Mouse (Mus musculus) midbrain, postnatal 0 days (tissue): ENCODE data around the gene Hsd17b14. TPM values are rescaled to one million over a fixed set of nuclear protein-coding genes. Genes with fewer than 3 reads are reported as not detected.

Source experiments
- ATAC-seq: fragments of 200-750 bp; cut with Nextera tagmentation; 2 replicates; pipeline ENCODE4 v1.8.0; 2017; ENCODE audit warnings: moderate number of reproducible peaks, mild to moderate bottlenecking, moderate TSS enrichment, moderate library complexity; ENCODE audit not compliant: low FRiP score
- DNase-seq: peaks from one replicate; pipeline ENCODE4 v3.0.0-alpha.2; 2015; ENCODE audit warnings: low spot score
- H3K27ac ChIP-seq: fragments of 300-500 bp; sonication (generic); 2 replicates; pipeline ENCODE4 v1.5.1; 2014; ENCODE audit warnings: low read depth, mild to moderate bottlenecking, low read length, mixed read lengths
- H3K27me3 ChIP-seq: fragments of 300-500 bp; sonication (generic); 2 replicates; pipeline ENCODE4 v1.6.1; 2014; ENCODE audit warnings: low read length, control low read depth, mixed read lengths; ENCODE audit not compliant: insufficient read depth
- H3K36me3 ChIP-seq: fragments of 300-500 bp; sonication (generic); 2 replicates; pipeline ENCODE4 v1.6.1; 2014; ENCODE audit warnings: low read length, control low read depth, mixed read lengths; ENCODE audit not compliant: insufficient read depth
- H3K4me1 ChIP-seq: fragments of 300-500 bp; sonication (generic); 2 replicates; pipeline ENCODE4 v1.6.1; 2014; ENCODE audit warnings: mild to moderate bottlenecking, control low read depth, antibody characterized with exemption, low read length, mixed read lengths; ENCODE audit not compliant: insufficient read depth
- H3K4me2 ChIP-seq: fragments of 300-500 bp; sonication (generic); 2 replicates; pipeline ENCODE4 v1.6.1; 2014; ENCODE audit warnings: low read depth, mild to moderate bottlenecking, low read length, mixed read lengths; ENCODE audit not compliant: poor library complexity, severe bottlenecking
- H3K4me3 ChIP-seq: fragments of 300-500 bp; sonication (generic); 2 replicates; pipeline ENCODE4 v1.5.1; 2014; ENCODE audit warnings: low read depth, mild to moderate bottlenecking, low read length, moderate library complexity
- H3K9ac ChIP-seq: fragments of 300-500 bp; sonication (generic); replicated peaks from 2 replicates; pipeline ENCODE4 v1.6.1; 2014; ENCODE audit warnings: mild to moderate bottlenecking, low read length, moderate library complexity, mixed read lengths; ENCODE audit not compliant: poor library complexity, severe bottlenecking
- H3K9me3 ChIP-seq: fragments of 300-500 bp; sonication (generic); 2 replicates; pipeline ENCODE4 v1.6.1; 2016; ENCODE audit warnings: low read length, control low read depth
- CTCF ChIP-seq: IDR thresholded peaks from 2 replicates; pipeline ENCODE4 v1.5.1; 2016; ENCODE audit warnings: antibody characterized with exemption, mild to moderate bottlenecking
- WGBS: fragments of 180-500 bp; shearing (Covaris S2); extraction: QIAGEN DNeasy Blood & Tissue Kit; methylation state at CpG from one replicate; pipeline ENCODE4 v1.1.7; 2014; 5-methylcytosine and 5-hydroxymethylcytosine counted together
- polyA plus RNA-seq: library from polyadenylated mRNA; unstranded; fragments of >200 nt; fragmentation: Nextera tagmentation; extraction: Ambion mirVana; gene quantifications from 2 replicates; pipeline ENCODE4 v1.2.1, GENCODE M21; 2015
- total RNA-seq: library from RNA; depleted of rRNA; stranded (reverse); fragments of >200 nt; gene quantifications from 2 replicates; pipeline ENCODE4 v1.2.3, GENCODE M21; 2014

The Hsd17b14 gene
- total and polyA plus RNA-seq, 2 experiments from 2014 or later = 0.15 TPM; not detected in 1

GRCm38 (mm10) chr7:45521728-45522184 is 32.9 kb upstream of the Hsd17b14 start:
- no peak overlapping the region; the same call in 1 of the 2 replicates for H3K9ac ChIP-seq
- H3K4me2 ChIP-seq = peak overlapping the region; percentile 48
- no peaks in the 10 kb centered on the region for H3K27me3 ChIP-seq
- ATAC-seq (peak; percentile 53; the same call in 1 of the 2 replicates), DNase-seq (peak; percentile 96)
- no peaks in the 10 kb centered on the region for H3K36me3 ChIP-seq
- H3K4me3 ChIP-seq = peak overlapping the region; percentile 42
- peak; percentile 53 for TF ChIP-seq CTCF
- 1% methylated on average over 28 of the region's 28 CpGs for WGBS
- peaks cover 8% of the 10 kb centered on the region; the same call in 1 of the 2 replicates for H3K4me1 ChIP-seq
- peak overlapping the region; percentile 72 for H3K27ac ChIP-seq
- no peaks in the 10 kb centered on the region for H3K9me3 ChIP-seq

- Histone ChIP-seq H3K4me2 (peak overlapping the region; percentile 48), H3K4me1 (peaks cover 8% of the 10 kb centered on the region; the same call in 1 of the 2 replicates), H3K27me3 (no peaks in the 10 kb centered on the region), H3K9me3 (no peaks in the 10 kb centered on the region), H3K9ac (no peak overlapping the region; the same call in 1 of the 2 replicates), H3K4me3 (peak overlapping the region; percentile 42), H3K36me3 (no peaks in the 10 kb centered on the region), H3K27ac (peak overlapping the region; percentile 72)
- no peak for DNase-seq
- WGBS = 52% methylated on average over 16 of the region's 16 CpGs
- ATAC-seq = no peak
- TF ChIP-seq CTCF = no peak
These were observed 32.4 kb upstream of the Hsd17b14 start for GRCm38 (mm10) chr7:45522194-45522752.

GRCm38 (mm10) chr7:45522957-45523676 is 31.6 kb upstream of the Hsd17b14 start:
- no peaks in the 10 kb centered on the region for H3K9me3 ChIP-seq
- WGBS = 71% methylated on average over 18 of the region's 18 CpGs
- H3K4me3 ChIP-seq = no peak overlapping the region
- H3K27me3 ChIP-seq = no peaks in the 10 kb centered on the region
- H3K9ac ChIP-seq = no peak overlapping the region
- DNase-seq (no peak), ATAC-seq (no peak)
- TF ChIP-seq CTCF = no peak
- no peaks in the 10 kb centered on the region for H3K36me3 ChIP-seq
- peaks cover 8% of the 10 kb centered on the region; the same call in 1 of the 2 replicates for H3K4me1 ChIP-seq
- no peak overlapping the region for H3K4me2 ChIP-seq
- H3K27ac ChIP-seq = no peak overlapping the region

GRCm38 (mm10) chr7:45523678-45524170 is 31.0 kb upstream of the Hsd17b14 start:
- Histone ChIP-seq H3K27me3 (no peaks in the 10 kb centered on the region), H3K9me3 (no peaks in the 10 kb centered on the region), H3K4me3 (no peak overlapping the region), H3K27ac (no peak overlapping the region), H3K9ac (no peak overlapping the region), H3K36me3 (no peaks in the 10 kb centered on the region), H3K4me2 (no peak overlapping the region), H3K4me1 (peaks cover 8% of the 10 kb centered on the region; the same call in 1 of the 2 replicates)
- ATAC-seq (no peak), DNase-seq (no peak)
- no peak for TF ChIP-seq CTCF
- 90% methylated on average over 13 of the region's 13 CpGs for WGBS

- H3K4me2 ChIP-seq = peak overlapping the region; percentile 71
- peaks cover 8% of the 10 kb centered on the region; the same call in 1 of the 2 replicates for H3K4me1 ChIP-seq
- no peaks in the 10 kb centered on the region for H3K27me3 ChIP-seq
- H3K4me3 ChIP-seq = peak overlapping the region; percentile 63
- peak overlapping the region; percentile 64 for H3K9ac ChIP-seq
- H3K9me3 ChIP-seq = no peaks in the 10 kb centered on the region
- no peaks in the 10 kb centered on the region for H3K36me3 ChIP-seq
- DNase-seq (peak; percentile 47), ATAC-seq (no peak; the same call in 1 of the 2 replicates)
- TF ChIP-seq CTCF = no peak
- peak overlapping the region; percentile 68; the same call in 1 of the 2 replicates for H3K27ac ChIP-seq
- WGBS = 25% methylated on average over 12 of the region's 12 CpGs
These were observed 29.7 kb upstream of the Hsd17b14 start for GRCm38 (mm10) chr7:45524841-45525621.
